Mouse (Mus musculus): Measurements from ENCODE around the gene Cpsf6. TPM values are rescaled to one million over a fixed set of nuclear protein-coding genes. Genes with fewer than 3 reads are reported as not detected.

The Cpsf6 gene
- polyA plus RNA-seq, 1 experiment from 2014 or later = 111 TPM

- no peak for ATAC-seq
- Histone ChIP-seq H3K9ac (ENCODE audit: low read depth, low read length) (no peak overlapping the region), H3K27ac (ENCODE audit: low read depth, low read length) (no peak overlapping the region), H3K4me1 (ENCODE audit: control insufficient read depth, insufficient read depth, low read depth, low read length) (no peaks in the 10 kb centered on the region), H3K4me3 (ENCODE audit: low read length) (no peak overlapping the region), H3K4me2 (ENCODE audit: low read length) (no peak overlapping the region), H3K9me3 (ENCODE audit: control insufficient read depth, low read length) (no peaks in the 10 kb centered on the region), H3K36me3 (ENCODE audit: control insufficient read depth, insufficient read depth, low read length) (no peaks in the 10 kb centered on the region), H3K27me3 (replicated peaks; ENCODE audit: control insufficient read depth, insufficient read depth, low read length) (no peaks in the 10 kb centered on the region)
- WGBS = 88% methylated on average over 4 of the region's 4 CpGs
Observed at GRCm38 (mm10) chr10:117384386-117385085, 4.7 kb upstream of the Cpsf6 start.

- Histone ChIP-seq H3K27ac (ENCODE audit: low read depth, low read length) (no peak overlapping the region), H3K36me3 (ENCODE audit: control insufficient read depth, insufficient read depth, low read length) (no peaks in the 10 kb centered on the region), H3K9me3 (ENCODE audit: control insufficient read depth, low read length) (no peaks in the 10 kb centered on the region), H3K9ac (ENCODE audit: low read depth, low read length) (no peak overlapping the region), H3K27me3 (replicated peaks; ENCODE audit: control insufficient read depth, insufficient read depth, low read length) (no peaks in the 10 kb centered on the region), H3K4me2 (ENCODE audit: low read length) (no peak overlapping the region), H3K4me1 (ENCODE audit: control insufficient read depth, insufficient read depth, low read depth, low read length) (no peaks in the 10 kb centered on the region), H3K4me3 (ENCODE audit: low read length) (no peak overlapping the region)
- ATAC-seq = no peak
- 65% methylated on average over 6 of the region's 6 CpGs for WGBS
Observed at GRCm38 (mm10) chr10:117383941-117384340, 4.1 kb upstream of the Cpsf6 start.

- ATAC-seq = no peak
- H3K36me3 ChIP-seq (ENCODE audit: control insufficient read depth, insufficient read depth, low read length) = no peaks in the 10 kb centered on the region
- H3K9me3 ChIP-seq (ENCODE audit: control insufficient read depth, low read length) = no peaks in the 10 kb centered on the region
- no peaks in the 10 kb centered on the region for H3K27me3 ChIP-seq (replicated peaks; ENCODE audit: control insufficient read depth, insufficient read depth, low read length)
- H3K4me2 ChIP-seq (ENCODE audit: low read length) = no peak overlapping the region
- H3K27ac ChIP-seq (ENCODE audit: low read depth, low read length) = no peak overlapping the region
- H3K4me3 ChIP-seq (ENCODE audit: low read length) = no peak overlapping the region
- H3K4me1 ChIP-seq (ENCODE audit: control insufficient read depth, insufficient read depth, low read depth, low read length) = no peaks in the 10 kb centered on the region
- H3K9ac ChIP-seq (ENCODE audit: low read depth, low read length) = no peak overlapping the region
- WGBS = 79% methylated on average over 8 of the region's 8 CpGs
Observed at GRCm38 (mm10) chr10:117382996-117383550, 3.3 kb upstream of the Cpsf6 start.

- H3K9ac ChIP-seq (ENCODE audit: low read depth, low read length) = no peak overlapping the region
- no peaks in the 10 kb centered on the region for H3K27me3 ChIP-seq (replicated peaks; ENCODE audit: control insufficient read depth, insufficient read depth, low read length)
- no peak for ATAC-seq
- no peak overlapping the region for H3K4me3 ChIP-seq (ENCODE audit: low read length)
- no peaks in the 10 kb centered on the region for H3K4me1 ChIP-seq (ENCODE audit: control insufficient read depth, insufficient read depth, low read depth, low read length)
- 82% methylated on average over 2 of the region's 2 CpGs for WGBS
- no peaks in the 10 kb centered on the region for H3K36me3 ChIP-seq (ENCODE audit: control insufficient read depth, insufficient read depth, low read length)
- no peak overlapping the region for H3K27ac ChIP-seq (ENCODE audit: low read depth, low read length)
- H3K4me2 ChIP-seq (ENCODE audit: low read length) = no peak overlapping the region
- no peaks in the 10 kb centered on the region for H3K9me3 ChIP-seq (ENCODE audit: control insufficient read depth, low read length)
Observed at GRCm38 (mm10) chr10:117382146-117382545, 2.3 kb upstream of the Cpsf6 start.

- Histone ChIP-seq H3K4me3 (ENCODE audit: low read length) (no peak overlapping the region), H3K27me3 (replicated peaks; ENCODE audit: control insufficient read depth, insufficient read depth, low read length) (no peaks in the 10 kb centered on the region), H3K9ac (ENCODE audit: low read depth, low read length) (no peak overlapping the region), H3K27ac (ENCODE audit: low read depth, low read length) (no peak overlapping the region), H3K4me1 (ENCODE audit: control insufficient read depth, insufficient read depth, low read depth, low read length) (no peaks in the 10 kb centered on the region), H3K9me3 (ENCODE audit: control insufficient read depth, low read length) (no peaks in the 10 kb centered on the region), H3K36me3 (ENCODE audit: control insufficient read depth, insufficient read depth, low read length) (no peaks in the 10 kb centered on the region), H3K4me2 (ENCODE audit: low read length) (no peak overlapping the region)
- ATAC-seq = no peak
- WGBS = 95% methylated on average over 4 of the region's 4 CpGs
Observed at GRCm38 (mm10) chr10:117380721-117381570, 1.1 kb upstream of the Cpsf6 start.

- WGBS = 97% methylated on average over 2 of the region's 2 CpGs
Observed at GRCm38 (mm10) chr10:117379441-117379840, 374 bp downstream of the Cpsf6 start.

GRCm38 (mm10) chr10:117378642-117379041 is 1.2 kb downstream of the Cpsf6 start:
- no peak overlapping the region for H3K9ac ChIP-seq (ENCODE audit: low read depth, low read length)
- H3K9me3 ChIP-seq (ENCODE audit: control insufficient read depth, low read length) = no peaks in the 10 kb centered on the region
- no peak overlapping the region for H3K4me3 ChIP-seq (ENCODE audit: low read length)
- H3K27me3 ChIP-seq (replicated peaks; ENCODE audit: control insufficient read depth, insufficient read depth, low read length) = no peaks in the 10 kb centered on the region
- ATAC-seq = no peak
- peaks cover 9% of the 10 kb centered on the region for H3K4me1 ChIP-seq (ENCODE audit: control insufficient read depth, insufficient read depth, low read depth, low read length)
- H3K4me2 ChIP-seq (ENCODE audit: low read length) = no peak overlapping the region
- 93% methylated on average over 3 of the region's 3 CpGs for WGBS
- H3K36me3 ChIP-seq (ENCODE audit: control insufficient read depth, insufficient read depth, low read length) = no peaks in the 10 kb centered on the region
- H3K27ac ChIP-seq (ENCODE audit: low read depth, low read length) = no peak overlapping the region

More at GRCm38 (mm10) chr10:117379441-117379840, 374 bp downstream of the Cpsf6 start:
- Histone ChIP-seq H3K4me1 (ENCODE audit: control insufficient read depth, insufficient read depth, low read depth, low read length) (peaks cover 7% of the 10 kb centered on the region), H3K27me3 (replicated peaks; ENCODE audit: control insufficient read depth, insufficient read depth, low read length) (no peaks in the 10 kb centered on the region), H3K9ac (ENCODE audit: low read depth, low read length) (no peak overlapping the region), H3K9me3 (ENCODE audit: control insufficient read depth, low read length) (no peaks in the 10 kb centered on the region), H3K27ac (ENCODE audit: low read depth, low read length) (no peak overlapping the region), H3K36me3 (ENCODE audit: control insufficient read depth, insufficient read depth, low read length) (no peaks in the 10 kb centered on the region), H3K4me3 (ENCODE audit: low read length) (no peak overlapping the region), H3K4me2 (ENCODE audit: low read length) (no peak overlapping the region)
- no peak for ATAC-seq

GRCm38 (mm10) chr10:117378291-117378555 is 1.6 kb downstream of the Cpsf6 start:
- H3K4me2 ChIP-seq (ENCODE audit: low read length) = no peak overlapping the region
- no peaks in the 10 kb centered on the region for H3K36me3 ChIP-seq (ENCODE audit: control insufficient read depth, insufficient read depth, low read length)
- H3K4me3 ChIP-seq (ENCODE audit: low read length) = no peak overlapping the region
- peaks cover 9% of the 10 kb centered on the region for H3K4me1 ChIP-seq (ENCODE audit: control insufficient read depth, insufficient read depth, low read depth, low read length)
- 94% methylated on average over 11 of the region's 11 CpGs for WGBS
- no peaks in the 10 kb centered on the region for H3K9me3 ChIP-seq (ENCODE audit: control insufficient read depth, low read length)
- H3K27me3 ChIP-seq (replicated peaks; ENCODE audit: control insufficient read depth, insufficient read depth, low read length) = no peaks in the 10 kb centered on the region
- no peak overlapping the region for H3K27ac ChIP-seq (ENCODE audit: low read depth, low read length)
- ATAC-seq = no peak
- no peak overlapping the region for H3K9ac ChIP-seq (ENCODE audit: low read depth, low read length)

Measured in hindbrain, embryonic 16.5 days (tissue).